Mouse (Mus musculus) natural killer cell, adult 2 months (primary cell): ENCODE results near the gene Gnas.

Source experiments
- DNase-seq, 2 experiments: peaks; one replicate each; pipeline ENCODE4 v3.0.0; 2022; ENCODE audit warnings: low spot score in 2 of 2

The Gnas gene

DNA sequence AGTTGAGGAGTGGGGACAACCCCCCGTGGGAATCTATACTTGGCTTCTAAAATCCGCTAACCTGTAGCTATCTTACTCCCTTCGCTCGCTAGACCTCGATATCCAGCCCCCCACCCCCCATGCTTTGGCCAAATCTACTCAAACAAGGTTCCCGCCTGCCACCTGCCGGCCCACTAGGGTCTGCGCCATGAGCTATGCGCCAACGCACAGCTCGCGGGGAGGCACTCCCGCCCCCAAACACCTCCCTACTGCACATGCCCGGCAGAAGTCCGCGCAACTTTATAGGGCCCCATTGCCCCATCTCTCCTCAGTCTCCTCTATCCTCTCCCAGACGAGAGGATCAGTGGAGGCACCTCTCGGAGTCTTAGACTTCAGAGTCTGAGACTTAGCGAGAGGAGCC is at the start of gene Gnas:
TSS of gene Gnas (plus strand) at position 310 of the 400 bp plus-strand sequence.
- DNase-seq = no peak

DNA sequence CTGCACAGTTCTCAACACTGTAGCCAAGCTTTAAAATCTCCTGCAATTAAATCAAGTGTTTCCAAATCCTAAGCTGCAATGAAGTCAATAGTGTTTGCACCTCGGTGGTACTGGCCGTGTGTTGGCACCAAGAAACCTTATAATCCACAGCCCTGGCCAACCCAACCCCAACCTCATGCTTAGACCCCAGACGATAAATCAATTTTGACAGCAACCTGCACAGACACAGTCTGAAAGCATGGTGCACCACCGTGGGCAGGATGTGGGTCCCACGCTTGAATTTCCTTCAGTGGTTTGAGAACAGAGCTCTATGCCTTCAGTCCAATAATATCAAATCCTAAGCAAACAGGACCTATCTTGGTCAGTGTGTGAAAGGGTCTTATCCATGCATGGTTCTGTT is 41.7 kb upstream of the Gnas start:
- DNase-seq = no peak

DNA sequence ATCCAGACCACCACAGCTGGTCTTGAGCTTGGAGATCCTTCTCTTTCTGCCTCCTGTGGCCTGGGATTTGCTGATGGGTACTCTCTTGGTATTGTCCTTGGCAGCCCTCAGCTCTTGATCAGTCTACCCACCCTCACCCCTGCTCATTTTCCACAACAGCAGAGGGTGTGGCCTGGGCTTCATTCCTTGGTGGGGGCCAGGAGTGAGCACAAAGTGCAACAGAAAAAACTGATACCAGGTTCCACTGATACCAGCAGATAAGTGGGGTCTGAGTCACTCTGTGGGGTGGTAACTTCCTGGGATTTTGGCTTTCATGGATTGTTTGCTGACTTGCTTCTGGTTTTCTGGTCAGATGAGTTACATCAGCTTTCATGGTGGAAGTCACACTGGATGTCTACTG is 32.2 kb upstream of the Gnas start:
- no peak for DNase-seq

DNA sequence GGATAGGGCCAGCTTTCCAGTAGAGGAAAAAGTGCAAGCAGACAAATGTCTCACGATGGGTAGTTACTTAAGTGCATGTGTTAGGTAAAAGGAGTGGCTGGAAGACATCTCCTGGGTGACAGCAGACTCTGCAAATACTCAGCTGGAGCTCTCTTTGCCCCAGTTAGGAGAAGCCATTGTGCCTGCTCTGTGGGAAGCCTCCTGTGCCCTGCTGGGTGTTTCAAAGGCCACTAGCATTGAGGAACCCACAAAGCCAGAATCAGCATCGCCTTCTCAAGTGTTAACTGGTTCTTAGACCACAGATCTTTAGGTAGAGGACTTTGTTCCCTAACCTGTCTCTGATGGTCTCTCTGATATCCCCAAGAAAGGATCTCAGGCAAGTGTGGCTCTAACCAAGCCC is 26.8 kb upstream of the Gnas start:
- no peak for DNase-seq

DNA sequence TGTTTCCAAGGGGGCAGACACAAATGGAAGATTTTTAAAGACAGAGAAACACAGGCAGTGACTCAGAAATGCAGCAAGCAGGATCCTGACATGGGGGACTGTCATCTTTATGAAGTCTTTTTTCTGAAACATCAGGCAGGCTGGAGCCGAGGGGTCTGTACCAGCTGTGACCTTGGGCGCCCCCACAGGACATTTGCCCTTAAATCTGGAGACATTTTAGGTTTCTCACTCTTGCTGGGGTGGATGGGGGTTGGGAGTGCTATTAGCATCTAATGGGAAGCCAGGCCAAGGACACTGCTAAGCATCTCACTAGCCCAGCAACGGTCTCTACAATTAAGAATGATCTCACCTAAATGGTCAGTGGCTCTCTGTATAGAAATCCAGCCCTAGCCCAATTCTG is 24.1 kb upstream of the Gnas start:
- no peak for DNase-seq

DNA sequence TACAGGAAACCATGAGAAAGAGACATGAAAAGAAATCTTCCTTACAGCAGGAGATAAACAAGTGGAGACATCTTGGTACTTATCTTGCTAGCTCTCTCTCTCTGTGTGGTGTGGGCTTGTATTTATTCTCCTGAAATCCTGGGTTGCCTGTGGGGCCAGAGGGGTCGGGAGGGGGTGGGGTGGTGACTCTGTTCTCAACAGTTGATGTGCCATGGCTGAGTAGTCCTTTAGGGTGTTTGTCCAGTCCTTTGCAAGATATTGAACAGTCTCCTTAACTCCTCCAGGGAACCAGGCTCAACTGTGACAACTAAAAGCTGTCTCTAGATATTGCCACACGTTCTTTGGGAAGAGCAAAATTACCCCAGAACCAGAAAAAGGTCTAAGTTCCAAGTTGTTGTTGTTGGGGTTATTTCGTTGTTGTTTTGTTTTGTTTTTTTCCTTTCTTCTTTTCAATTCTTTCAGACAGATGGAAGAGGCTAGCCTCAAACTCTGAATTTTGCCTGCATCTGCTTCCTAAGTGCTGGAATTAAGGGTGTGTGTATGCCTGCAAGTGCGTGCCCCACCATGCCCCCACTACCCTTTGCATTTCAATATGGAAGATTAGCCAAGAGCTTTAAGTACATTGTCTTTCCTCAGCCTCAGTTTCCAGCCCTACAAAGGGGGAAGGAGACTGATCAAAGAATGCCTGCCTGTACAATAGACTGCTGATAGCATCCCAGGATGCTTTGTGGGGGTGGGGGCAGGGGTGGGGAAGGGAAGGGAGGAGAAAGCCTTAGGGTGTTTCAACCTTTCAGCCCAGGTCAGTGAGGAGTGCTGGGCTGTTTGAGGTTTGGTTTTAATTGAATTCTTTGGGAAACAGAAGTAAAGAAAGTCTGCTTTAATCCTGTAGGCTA is 23.0 kb upstream of the Gnas start:
- no peak for DNase-seq

DNA sequence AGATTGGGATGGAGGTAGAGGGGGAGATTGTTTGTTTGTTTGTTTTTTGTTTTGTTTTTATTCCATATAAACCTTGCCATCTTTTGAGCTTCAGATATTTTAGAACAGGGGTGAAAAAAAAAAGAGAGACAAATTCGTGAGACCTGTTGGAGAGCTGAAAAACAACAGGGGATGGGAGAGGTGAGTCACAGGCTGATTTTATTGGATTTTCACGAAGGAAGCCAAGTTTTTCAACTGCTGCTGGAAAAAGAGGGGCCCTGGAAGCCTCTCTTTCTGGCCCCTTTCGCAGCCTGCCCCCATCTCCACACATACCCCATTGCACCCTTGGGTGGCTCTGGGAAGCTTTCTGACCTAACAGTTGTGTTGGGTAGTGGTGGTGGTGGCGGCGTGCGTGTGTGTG is 22.3 kb upstream of the Gnas start:
- DNase-seq = no peak

DNA sequence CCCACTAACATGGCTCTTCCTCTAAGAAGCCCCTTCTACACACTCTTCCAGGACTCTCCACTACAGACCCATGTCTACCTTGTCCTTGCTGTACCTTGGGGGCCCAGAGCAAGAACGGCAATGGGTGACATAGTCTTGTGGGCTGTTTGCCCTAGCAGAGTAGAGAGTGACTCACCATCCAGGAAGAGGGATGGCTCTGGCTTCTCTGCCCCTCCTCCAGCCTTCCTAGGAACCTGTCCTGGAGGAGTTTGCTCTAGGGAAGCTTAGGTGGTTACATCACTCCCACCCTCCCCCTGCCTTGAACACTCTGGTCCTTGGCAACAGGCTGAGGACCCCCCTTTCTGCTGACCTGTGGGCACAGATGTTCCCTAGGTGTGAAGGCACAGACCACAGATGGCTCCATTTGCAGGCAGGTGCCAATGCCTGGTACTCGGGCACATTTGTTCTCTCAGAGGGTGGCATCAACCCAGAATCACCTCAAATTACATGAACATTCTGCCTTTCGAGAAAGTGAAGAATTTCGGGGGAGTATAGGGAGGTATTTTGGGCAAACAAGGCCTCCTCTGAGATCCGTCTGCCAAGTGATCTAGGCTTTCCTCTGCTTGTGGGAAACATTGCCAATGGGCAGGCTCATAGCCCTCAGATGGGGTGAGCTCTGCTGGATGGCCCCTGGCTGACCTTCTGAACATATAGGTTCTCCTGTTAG is 20.9 kb upstream of the Gnas start:
- DNase-seq = no peak

DNA sequence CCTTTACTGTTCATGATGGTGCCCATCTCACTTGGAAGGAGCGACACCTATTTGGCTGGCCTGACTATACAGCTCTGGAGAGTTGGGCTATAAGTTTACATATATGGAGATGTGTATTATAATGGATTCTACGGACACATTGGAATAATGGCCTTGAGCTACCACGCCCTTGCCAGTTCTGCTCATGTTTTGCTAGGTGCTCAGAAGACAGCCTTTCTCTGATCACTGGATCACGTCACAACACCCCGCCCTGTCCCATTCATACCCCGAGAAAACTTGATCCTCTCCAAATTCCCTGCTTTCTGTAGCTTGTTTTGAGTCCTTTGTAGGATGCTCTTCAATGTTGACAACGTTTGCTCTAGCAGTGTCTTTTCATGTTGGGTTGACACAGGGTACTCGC is 19.9 kb upstream of the Gnas start:
- no peak for DNase-seq

DNA sequence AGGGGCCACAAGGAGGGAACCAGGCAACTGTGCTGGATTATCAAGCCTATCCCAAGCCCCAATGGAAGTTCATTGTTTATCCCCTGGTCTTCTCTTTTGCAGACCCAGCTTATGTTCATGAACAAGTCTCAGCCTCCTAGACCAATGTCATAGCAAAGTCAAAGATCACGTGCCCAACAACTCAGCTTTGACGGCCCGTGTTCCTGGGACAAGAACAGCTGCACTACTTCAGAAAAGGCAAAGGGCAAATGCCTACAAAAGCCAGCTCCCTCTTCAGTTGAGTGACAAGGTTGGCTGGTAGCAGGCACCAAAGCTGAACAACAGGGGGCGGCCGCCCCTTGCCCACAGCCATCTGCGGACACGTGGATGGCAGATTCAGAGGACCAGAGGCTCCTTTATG is 13.7 kb upstream of the Gnas start:
- no peak for DNase-seq

DNA sequence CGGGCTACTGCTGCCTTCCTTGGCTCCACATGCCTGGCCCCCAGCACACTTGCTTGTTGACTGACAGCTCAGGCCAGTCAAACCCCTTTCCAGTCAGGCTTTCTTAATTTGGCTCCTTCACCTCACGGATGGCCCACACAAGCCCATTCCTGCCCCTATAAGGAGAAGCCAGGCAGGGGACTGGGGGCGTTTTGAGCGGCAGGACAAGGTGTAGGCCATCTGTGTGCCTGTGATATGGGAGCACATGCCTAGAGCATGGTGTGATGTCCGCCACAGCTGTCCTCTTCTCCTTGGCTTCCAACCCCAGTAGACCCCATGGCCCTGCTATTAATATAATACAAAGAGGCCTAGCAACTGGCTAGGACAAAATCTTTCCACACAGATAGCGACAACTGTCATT is 12.7 kb upstream of the Gnas start:
- DNase-seq = no peak

DNA sequence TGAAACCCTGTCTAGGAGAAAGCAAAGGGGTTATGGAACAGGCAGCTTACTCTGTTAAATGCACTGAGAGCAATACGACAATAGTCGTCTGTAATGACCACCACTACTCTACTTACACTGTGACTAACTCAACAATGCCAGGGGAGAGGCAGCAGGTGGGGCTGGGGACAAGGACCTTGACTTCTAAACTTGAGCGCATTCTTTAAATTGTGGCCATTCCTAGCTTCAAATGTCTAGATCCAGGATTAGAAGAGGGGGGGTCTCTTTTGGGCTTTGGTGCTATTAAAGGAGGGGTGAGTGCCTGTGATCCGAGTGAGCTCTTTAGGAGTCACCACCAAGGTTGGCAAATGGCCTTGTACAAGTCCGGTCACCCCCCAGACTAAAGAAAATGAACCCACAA is 11.0 kb upstream of the Gnas start:
- DNase-seq = no peak

DNA sequence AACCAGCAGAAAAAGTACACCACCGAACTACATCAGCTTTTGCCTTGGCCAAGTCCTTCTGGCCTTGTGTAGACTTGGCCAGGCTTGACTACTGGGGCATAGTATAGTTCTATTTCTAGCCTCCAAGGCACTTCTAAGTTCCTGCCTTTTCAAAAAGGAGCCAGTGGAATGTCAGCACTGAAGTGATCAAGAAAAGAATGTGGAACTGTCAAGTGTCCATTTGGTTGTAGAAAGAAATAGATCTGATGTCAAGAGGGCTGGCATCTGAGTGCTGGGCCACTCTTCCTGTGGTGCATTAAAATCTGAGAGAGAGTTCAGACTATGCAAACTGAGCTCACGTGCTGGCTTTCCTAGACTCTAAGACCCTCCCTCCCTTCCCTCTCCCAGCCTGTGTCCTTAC is 10.2 kb upstream of the Gnas start:
- DNase-seq = no peak

DNA sequence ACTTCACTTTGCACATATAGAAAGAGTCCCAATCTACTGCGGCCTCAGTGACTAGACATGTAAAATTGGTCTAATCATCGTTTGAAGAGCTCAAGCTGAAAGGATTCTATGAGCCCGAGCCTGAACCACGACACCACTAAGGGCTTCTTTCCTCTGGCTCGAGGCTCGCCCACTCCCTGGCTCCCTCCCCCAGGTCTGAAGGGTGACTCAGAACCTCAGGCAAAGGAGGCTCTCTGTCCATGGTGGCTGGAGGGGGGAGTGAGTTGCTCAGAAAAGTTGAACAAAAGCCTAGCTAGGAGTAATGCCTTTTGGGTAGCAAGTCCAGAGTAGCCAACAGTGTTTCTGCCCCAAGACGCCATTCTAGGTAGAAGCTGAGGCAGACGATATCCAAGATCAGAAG is 4.3 kb upstream of the Gnas start:
- no peak for DNase-seq

DNA sequence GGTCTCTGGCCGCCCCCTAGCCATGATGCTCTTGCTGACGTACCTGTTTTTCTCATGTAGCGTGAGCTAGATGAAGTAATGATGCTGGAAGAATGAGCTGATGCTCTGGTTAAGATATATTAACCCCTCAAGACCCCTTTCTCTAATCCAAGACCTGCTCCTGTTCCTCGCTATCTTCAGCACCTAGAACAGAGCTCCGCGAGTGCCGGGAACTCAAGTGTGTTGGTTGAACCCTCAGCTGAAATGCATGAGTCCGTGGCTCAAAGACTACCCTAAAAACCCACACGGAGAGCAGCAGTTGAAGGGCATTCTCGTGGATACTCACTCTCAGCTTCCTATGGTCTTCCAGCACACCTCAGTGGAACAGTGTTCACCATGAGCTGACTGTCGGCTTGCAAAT is 779 bp upstream of the Gnas start:
- no peak for DNase-seq

DNA sequence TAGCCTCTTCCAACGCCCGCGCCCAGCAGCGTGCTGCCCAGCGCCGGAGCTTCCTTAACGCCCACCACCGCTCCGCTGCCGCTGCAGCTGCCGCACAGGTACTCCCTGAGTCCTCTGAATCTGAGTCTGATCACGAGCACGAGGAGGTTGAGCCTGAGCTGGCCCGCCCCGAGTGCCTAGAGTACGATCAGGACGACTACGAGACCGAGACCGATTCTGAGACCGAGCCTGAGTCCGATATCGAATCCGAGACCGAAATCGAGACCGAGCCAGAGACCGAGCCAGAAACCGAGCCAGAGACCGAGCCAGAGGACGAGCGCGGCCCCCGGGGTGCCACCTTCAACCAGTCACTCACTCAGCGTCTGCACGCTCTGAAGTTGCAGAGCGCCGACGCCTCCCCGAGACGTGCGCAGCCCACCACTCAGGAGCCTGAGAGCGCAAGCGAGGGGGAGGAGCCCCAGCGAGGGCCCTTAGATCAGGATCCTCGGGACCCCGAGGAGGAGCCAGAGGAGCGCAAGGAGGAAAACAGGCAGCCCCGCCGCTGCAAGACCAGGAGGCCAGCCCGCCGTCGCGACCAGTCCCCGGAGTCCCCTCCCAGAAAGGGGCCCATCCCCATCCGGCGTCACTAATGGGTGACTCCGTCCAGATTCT is 812 bp downstream of the Gnas start:
- no peak for DNase-seq

DNA sequence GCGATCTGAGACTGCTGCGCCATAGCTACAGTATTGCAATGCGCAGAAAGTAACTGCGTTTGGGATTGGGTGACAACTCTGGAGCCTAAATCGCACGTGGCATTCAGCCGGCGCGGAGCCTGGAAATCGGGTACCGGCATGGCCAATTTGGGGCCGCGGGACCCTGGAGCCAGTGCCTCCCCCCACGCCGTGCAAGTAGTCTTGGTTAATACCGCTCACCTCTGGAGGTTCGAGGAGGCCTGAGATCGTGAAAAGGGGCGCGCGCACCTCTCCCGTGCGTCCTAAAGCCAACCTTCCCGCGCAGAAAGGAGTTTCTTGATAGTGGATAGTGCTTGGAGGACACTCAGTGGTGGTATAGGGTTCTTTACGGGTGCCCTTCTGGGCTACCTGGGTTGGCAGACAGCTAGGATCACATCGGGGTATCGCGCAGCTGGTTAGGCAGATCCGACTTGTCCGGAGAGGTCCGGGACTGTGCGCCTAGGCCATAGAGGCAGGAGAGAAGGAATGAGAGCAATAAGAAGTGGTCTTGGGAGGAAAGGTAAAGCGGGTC is 1.9 kb downstream of the Gnas start:
- DNase-seq = no peak

DNA sequence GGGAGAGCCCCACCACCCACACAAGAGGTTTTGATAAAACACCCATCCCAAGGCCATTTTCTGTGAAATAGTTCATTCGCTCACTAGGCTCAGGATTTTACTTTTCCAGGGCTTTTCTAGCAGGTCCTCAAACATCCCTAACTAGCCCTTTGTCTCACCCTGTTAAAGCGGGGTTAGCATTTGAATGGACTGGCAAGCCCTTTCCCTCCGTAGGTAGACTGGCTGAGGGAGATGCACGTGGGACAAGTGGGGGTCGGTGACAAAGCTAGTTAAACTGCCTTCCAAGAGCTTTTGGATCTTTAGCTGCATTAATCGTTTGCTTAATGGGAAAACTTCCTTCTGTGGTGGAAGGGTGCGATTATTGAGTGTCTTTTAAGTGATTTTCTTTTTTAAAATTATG is 3.8 kb downstream of the Gnas start:
- DNase-seq = no peak

DNA sequence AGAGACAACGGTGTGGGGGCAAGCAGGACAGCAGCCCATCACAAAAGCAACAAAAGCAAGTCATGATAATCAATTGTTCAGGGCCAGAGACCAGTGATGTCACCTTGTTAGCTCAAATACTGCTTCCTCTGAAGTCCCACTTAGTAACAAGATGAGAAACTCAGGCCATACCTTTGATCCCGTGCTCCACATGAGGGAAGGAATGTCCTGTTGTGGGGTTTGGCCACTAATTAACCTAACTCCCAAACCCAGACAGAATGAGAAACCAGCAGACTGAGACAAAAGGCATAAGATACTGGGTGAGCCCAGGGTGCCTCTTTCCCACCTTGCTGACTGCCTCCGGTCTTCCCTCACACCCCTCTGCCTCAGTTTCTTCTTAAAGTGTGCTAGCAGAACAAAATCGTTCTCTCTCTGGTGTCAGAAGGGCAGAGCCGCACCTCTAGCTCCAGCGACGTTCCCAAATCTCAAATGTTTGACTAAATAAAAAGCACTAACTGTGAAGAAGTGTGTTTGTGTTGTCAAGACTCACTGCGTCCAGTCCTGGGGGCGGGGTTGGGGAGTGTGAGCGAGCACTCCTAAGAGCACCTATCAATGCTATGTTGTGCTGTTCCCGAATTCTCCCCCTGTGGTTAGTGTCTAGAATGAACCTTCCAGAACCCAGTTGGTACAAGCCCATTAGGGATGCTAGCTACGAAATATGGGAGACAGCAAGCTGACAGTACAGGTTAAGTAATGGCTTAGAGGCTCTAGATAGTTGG is 4.7 kb downstream of the Gnas start:
- DNase-seq = no peak

DNA sequence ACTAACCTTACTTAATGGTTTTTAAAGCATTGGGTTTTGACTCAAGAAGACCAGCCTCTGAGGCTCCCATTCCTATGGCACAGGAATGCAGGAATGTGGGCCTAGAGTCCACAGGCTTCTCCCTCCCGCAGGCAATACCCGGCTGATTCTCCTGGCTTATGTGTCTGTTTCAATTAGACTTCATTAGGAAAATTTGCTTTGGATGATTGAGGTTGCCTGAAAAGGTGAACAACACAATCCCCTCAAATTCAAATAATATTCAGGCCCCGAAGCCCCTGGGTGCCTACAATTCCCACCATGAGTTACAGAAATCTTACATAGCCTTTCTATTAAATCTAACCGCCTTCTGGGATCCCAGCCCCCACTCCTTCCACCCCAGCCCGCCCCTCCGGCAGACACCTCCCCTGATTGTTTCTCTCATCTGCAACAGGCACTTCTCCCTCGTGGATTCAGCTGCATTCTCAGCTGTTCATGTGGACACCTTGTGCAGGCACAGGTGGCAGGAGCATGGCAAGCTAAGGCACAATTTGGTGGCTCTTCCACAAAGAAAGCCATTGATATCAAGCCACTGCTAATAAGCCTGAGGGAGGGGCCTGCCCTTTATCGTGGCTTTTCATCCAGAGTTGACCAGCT is 7.0 kb downstream of the Gnas start:
- DNase-seq = no peak

DNA sequence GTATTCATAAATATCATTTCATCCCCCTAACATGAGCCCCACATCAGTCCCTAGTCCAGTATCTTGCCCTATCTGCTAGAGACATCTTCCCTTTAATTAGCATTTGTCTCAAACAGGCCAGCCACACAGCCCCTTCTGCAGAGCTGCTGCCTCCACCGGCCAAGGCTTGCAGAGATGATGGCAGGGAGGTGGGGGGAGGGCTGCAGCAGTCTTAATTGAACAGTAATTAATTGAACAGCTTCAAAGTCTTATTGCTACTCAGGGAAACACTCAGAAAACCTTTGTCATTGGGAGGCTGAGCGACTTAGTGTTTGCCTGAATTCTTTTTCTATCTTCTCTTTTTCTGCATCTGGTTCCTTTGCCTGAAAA is 7.5 kb downstream of the Gnas start:
- no peak for DNase-seq
